Mouse (Mus musculus) frontal cortex, adult (tissue): ENCODE data around the gene Rpl21.
"Not testable (repeated sequence)": the region's sequence is repeated elsewhere in the genome, so short reads cannot be mapped to it uniquely, and the experiment has no call there.

ENCODE experiments used
- ATAC-seq: cut with Nextera tagmentation; 2 replicates; pipeline ENCODE4 v1.9.2; 2017; ENCODE audit warnings: mild to moderate bottlenecking, moderate library complexity, mixed read lengths; ENCODE audit not compliant: low TSS enrichment

The Rpl21 gene

DNA sequence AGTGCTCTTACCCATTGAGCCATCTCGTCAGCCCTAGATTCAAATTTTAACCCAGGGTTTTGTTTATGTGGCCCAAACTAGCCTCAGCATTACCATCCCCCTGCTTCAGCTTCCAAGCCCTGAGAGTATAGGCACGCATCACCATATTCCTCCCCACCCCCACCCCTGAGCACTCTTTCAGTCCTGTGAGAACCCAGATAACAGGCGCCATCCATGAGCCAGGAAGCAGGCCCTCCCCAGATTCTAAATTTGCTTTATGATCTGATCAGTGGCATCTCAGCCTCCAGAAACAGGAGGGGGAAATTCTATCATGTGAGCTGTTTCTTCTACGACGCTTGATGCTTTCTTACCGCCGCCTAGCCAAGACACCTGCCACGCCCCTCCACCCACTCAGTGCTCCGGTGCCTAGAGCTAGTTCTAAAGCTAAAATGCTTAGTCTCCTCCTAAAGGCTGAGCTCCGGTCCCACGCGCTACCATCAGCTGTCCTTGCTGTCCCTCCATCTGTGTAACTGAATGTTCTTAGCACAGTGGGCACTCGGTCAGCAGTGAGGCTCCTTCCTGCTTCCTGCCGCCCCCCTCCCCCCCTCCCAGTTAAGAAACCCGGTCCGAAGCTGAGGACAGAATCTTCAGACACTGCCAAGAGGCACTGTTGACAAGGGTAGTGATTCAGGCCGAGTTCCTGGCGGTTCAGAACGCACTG lies 34.7 kb downstream of the Rpl21 start:
- ATAC-seq, result peak; percentile 89

- ATAC-seq, result no peak
These were observed 35.2 kb downstream of the Rpl21 start for GRCm38 (mm10) chr5:146867946-146868314.

DNA sequence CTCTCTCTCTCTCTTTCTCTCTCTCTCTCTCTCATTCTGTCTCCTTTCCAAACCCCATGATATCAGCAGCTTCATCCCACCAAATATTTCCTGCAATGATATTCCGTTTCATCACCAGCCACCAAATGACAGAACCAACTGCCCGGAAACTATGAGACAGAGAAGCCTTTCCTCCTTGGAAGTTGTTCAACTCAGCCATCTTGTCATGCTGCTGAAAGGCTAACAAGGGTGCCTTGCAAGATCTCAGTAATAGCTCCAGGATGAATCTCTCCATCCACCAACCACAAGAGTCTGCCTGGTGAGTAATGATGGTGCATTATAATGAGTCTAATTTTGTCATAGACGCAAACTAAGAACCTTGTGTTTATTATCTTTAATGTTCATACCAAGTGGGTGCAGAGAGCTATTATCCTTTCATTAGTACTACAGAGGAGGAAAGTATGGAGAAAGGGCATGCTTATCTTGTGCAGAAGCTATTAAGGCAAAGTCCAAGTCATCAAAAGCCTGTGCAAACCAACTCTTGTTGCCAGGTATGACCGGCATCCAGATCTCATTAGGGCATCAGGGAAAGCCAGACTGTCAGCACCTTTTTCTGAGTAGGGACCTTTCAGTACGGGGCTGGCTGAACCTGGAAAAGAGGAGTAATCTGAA lies 40.4 kb downstream of the Rpl21 start:
- no peak for ATAC-seq

DNA sequence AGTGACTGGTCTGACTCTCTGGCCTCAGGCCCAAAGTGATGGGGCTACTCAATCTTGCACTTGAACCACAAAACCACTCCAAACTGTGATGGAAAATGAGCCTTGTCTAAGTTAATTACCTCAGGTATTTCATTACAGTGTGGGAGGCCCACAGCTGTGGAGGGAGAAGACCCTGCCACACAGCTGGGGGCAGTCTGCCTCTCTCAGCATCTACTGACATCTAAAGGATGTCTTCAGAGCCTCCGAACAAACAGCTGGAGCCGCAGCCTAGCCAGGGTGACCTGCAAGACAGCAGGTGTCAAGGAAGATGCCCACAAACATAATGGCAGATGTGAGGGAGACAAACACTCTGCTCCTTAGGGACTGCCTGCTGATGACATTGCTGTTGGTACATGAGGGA lies 43.3 kb downstream of the Rpl21 start:
- no peak for ATAC-seq

- ATAC-seq, result not testable (repeated sequence)
These were observed 45.2 kb downstream of the Rpl21 start for GRCm38 (mm10) chr5:146877882-146878281.

GRCm38 (mm10) chr5:146882261-146882660 lies 49.6 kb downstream of the Rpl21 start:
- ATAC-seq, result no peak

DNA sequence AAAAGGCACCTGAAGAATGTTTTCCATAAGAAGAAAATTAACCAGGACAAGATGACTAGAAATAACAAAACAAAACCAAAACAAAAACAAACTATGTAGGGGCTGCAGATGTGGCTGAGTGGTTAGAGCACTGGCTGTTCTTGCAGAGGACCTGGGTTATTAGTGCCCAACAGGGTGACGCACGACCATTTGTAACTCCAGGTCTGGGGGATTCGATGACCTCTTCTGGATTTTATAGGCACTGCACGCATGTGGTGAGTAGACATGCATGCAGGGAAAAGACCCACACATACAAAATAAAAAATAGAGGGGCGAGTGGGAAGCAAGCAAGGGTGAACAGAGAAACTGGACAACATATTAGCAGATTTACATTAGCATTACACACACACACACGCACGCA lies 50.4 kb downstream of the Rpl21 start:
- no peak for ATAC-seq

- no peak; the same call in 1 of the 2 replicates for ATAC-seq
These were observed 51.0 kb downstream of the Rpl21 start for GRCm38 (mm10) chr5:146883486-146884272.
